Mouse (Mus musculus) forebrain, embryonic 11.5 days (tissue): ENCODE results near the gene Lrrfip2. TPM values are rescaled to one million over a fixed set of nuclear protein-coding genes. Genes with fewer than 3 reads are reported as not detected.

Source experiments
- ATAC-seq: fragments of 200-750 bp; cut with Nextera tagmentation; replicated peaks from 2 replicates; pipeline ENCODE4 v1.8.0; 2017; ENCODE audit warnings: moderate TSS enrichment; ENCODE audit not compliant: low FRiP score
- DNase-seq: peaks from one replicate; pipeline ENCODE4 v3.0.0-alpha.2; 2017; ENCODE audit warnings: low spot score
- H3K27ac ChIP-seq: fragments of 300-500 bp; sonication (generic); 2 replicates; pipeline ENCODE4 v1.5.1; 2014; ENCODE audit warnings: low read depth, low read length
- H3K27me3 ChIP-seq: fragments of 300-500 bp; sonication (generic); 2 replicates; pipeline ENCODE4 v1.6.1; 2014; ENCODE audit warnings: mild to moderate bottlenecking, low read length, mixed read lengths; ENCODE audit not compliant: control insufficient read depth, insufficient read depth
- H3K36me3 ChIP-seq: fragments of 300-500 bp; sonication (generic); 2 replicates; pipeline ENCODE4 v1.6.1; 2014; ENCODE audit warnings: mild to moderate bottlenecking, low read length, moderate library complexity, mixed read lengths; ENCODE audit not compliant: control insufficient read depth, insufficient read depth
- H3K4me1 ChIP-seq: fragments of 300-500 bp; sonication (generic); replicated peaks from 2 replicates; pipeline ENCODE4 v1.6.1; 2014; ENCODE audit warnings: low read length, mixed read lengths; ENCODE audit not compliant: control insufficient read depth, insufficient read depth
- H3K4me2 ChIP-seq: fragments of 300-500 bp; sonication (generic); 2 replicates; pipeline ENCODE4 v1.6.1; 2014; ENCODE audit warnings: low read depth, mild to moderate bottlenecking, low read length, moderate library complexity, mixed read lengths; ENCODE audit not compliant: severe bottlenecking
- H3K4me3 ChIP-seq: fragments of 300-500 bp; sonication (generic); 2 replicates; pipeline ENCODE4 v1.5.1; 2014; ENCODE audit warnings: low read depth, low read length
- H3K9ac ChIP-seq: fragments of 300-500 bp; sonication (generic); 2 replicates; pipeline ENCODE4 v1.6.1; 2014; ENCODE audit warnings: low read length
- H3K9me3 ChIP-seq: fragments of 300-500 bp; sonication (generic); 2 replicates; pipeline ENCODE4 v1.6.1; 2016; ENCODE audit warnings: low read length, mixed read lengths; ENCODE audit not compliant: control insufficient read depth
- WGBS: fragments of 180-500 bp; shearing (Covaris S2); extraction: QIAGEN DNeasy Blood & Tissue Kit; methylation state at CpG from one replicate; pipeline ENCODE4 v1.1.7; 2014; 5-methylcytosine and 5-hydroxymethylcytosine counted together
- polyA plus RNA-seq: library from polyadenylated mRNA; unstranded; fragments of >200 nt; fragmentation: Nextera tagmentation; extraction: Ambion mirVana; gene quantifications from 2 replicates; pipeline ENCODE4 v1.2.1, GENCODE M21; 2014

Gene Lrrfip2
- polyA plus RNA-seq, 1 experiment from 2014 or later: 44.3 TPM

DNA sequence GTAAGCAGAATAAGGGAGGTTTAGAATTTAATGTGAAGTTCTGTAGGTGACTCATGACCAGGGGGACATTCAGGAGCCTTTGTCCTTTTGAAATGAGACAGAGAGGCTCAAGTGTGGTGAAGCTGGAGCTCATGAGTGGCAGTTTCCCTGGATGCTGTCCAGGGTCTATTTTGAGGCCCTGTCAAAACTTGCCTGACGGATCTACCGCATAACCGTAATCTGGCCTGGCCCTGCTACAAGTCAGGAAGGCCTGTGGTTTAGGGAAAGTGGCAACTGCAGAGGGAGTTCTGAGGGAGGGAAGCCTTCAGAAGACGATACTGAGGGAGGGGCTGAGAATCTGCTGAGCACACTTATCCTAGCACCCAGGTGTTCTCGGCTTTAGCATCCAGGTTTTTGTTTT lies 5.1 kb downstream of the Lrrfip2 start:
- H3K9ac ChIP-seq: no peak overlapping the region
- no peak for ATAC-seq
- H3K36me3 ChIP-seq: no peaks in the 10 kb centered on the region
- DNase-seq: no peak
- H3K27ac ChIP-seq: no peak overlapping the region
- H3K27me3 ChIP-seq: no peaks in the 10 kb centered on the region
- no peaks in the 10 kb centered on the region for H3K9me3 ChIP-seq
- no peak overlapping the region for H3K4me3 ChIP-seq
- WGBS: 91% methylated on average over 5 of the region's 5 CpGs
- no peak overlapping the region for H3K4me2 ChIP-seq
- H3K4me1 ChIP-seq: 0 out of 2 replicates have a peak, but pooled peaks cover 6% of the 10 kb centered on the region

DNA sequence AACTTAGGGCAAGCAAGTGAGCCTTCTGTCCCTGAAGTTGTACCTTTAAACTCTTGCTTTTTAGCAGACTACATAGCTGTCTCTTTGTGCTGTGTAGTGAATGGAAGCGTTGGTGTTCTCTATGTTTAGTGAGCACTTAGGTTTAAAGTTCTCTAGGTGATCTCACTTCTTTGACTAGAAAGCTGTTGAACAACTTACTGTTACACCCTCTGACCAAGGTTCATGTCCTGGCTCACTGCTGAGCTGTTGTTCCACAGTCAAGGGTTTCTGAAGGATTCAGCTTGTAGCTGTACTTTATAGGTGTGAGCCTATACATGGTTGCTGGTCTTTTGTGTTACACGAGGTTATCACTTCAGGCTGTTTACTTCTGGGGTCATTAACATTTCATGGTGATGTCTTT lies 5.9 kb downstream of the Lrrfip2 start:
- H3K27ac ChIP-seq: no peak overlapping the region
- no peaks in the 10 kb centered on the region for H3K36me3 ChIP-seq
- no peak for ATAC-seq

DNA sequence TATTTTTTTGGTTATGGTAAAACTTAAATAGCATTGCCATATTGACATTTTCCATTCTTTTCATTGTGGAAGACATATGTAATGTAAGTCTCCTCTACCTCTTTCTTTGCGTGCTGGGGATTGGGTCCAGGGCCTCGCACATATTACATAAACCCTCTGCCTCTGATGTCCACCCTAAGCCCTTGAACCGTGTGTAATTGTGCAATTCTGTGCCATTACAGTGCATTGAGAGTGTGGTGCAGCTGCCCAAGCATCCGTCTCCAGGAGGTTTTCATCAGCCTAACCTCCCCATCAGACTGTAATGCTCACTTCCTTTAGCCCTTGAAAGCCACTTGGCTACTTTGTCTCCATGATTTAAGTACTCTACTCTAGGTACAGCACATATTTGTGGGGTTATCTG lies 7.0 kb downstream of the Lrrfip2 start:
- no peaks in the 10 kb centered on the region for H3K27me3 ChIP-seq
- H3K4me2 ChIP-seq: no peak overlapping the region
- DNase-seq (no peak), ATAC-seq (no peak)
- H3K36me3 ChIP-seq: no peaks in the 10 kb centered on the region
- no peaks in the 10 kb centered on the region for H3K4me1 ChIP-seq
- H3K9me3 ChIP-seq: no peaks in the 10 kb centered on the region
- no peak overlapping the region for H3K27ac ChIP-seq
- H3K4me3 ChIP-seq: no peak overlapping the region
- WGBS: 80% methylated on average over 4 of the region's 4 CpGs
- no peak overlapping the region for H3K9ac ChIP-seq

More for the DNA sequence above, 5.9 kb downstream of the Lrrfip2 start:
- Histone ChIP-seq H3K4me3 (no peak overlapping the region), H3K27me3 (no peaks in the 10 kb centered on the region), H3K9me3 (no peaks in the 10 kb centered on the region), H3K9ac (no peak overlapping the region), H3K4me2 (no peak overlapping the region), H3K4me1 (0 out of 2 replicates have a peak, but pooled peaks cover 4% of the 10 kb centered on the region)
- 71% methylated on average over 2 of the region's 2 CpGs for WGBS
- no peak for DNase-seq

DNA sequence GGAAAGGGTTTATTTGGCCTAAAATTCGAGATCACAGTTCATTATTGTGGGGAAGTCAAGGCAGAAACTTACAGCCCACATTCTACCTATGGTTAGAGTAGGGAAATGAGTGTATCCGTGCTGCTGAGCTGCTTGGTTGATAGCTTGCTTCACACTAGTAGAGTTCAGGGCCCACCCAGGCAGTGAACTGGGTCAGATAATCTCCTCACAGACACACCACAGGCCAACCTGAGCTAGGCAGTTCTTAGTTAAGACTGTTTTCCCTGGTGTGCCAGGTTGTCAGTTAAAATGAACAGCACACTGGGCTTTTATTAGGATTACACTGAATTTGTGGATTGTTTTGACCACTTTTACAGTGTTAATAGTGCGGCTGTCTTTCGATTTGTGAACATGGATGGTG lies 9.3 kb downstream of the Lrrfip2 start:
- H3K4me3 ChIP-seq: no peak overlapping the region
- WGBS: 80% methylated on average over 4 of the region's 4 CpGs
- no peak overlapping the region for H3K9ac ChIP-seq
- no peak overlapping the region for H3K27ac ChIP-seq
- DNase-seq (no peak), ATAC-seq (no peak)
- no peak overlapping the region for H3K4me2 ChIP-seq
- no peaks in the 10 kb centered on the region for H3K36me3 ChIP-seq
- H3K27me3 ChIP-seq: no peaks in the 10 kb centered on the region
- no peaks in the 10 kb centered on the region for H3K4me1 ChIP-seq
- H3K9me3 ChIP-seq: no peaks in the 10 kb centered on the region

DNA sequence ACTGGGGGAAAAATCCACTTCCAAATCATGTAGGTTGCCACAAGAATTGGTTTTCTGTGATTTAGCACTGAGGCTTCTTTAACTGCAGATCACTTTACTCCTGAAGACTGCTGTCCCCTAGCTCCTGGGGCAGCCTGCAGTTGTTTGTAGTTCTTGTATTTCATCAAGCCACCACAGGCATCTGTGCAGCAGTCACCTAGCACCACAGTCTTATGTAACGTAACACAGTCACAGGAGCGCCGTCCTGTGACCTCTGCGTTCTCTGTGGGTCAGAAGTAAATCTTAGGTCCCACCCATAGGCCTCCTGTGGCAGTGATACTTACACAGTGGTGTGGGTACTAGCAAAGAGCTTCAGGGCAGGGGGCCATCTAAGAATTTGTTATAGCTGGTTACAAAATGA lies 10.4 kb downstream of the Lrrfip2 start:
- ATAC-seq (no peak), DNase-seq (no peak)
- Histone ChIP-seq H3K27me3 (no peaks in the 10 kb centered on the region), H3K9me3 (no peaks in the 10 kb centered on the region), H3K4me3 (no peak overlapping the region), H3K36me3 (no peaks in the 10 kb centered on the region), H3K4me1 (no peaks in the 10 kb centered on the region), H3K9ac (no peak overlapping the region), H3K27ac (no peak overlapping the region), H3K4me2 (no peak overlapping the region)
- WGBS: 74% methylated on average over 4 of the region's 4 CpGs

DNA sequence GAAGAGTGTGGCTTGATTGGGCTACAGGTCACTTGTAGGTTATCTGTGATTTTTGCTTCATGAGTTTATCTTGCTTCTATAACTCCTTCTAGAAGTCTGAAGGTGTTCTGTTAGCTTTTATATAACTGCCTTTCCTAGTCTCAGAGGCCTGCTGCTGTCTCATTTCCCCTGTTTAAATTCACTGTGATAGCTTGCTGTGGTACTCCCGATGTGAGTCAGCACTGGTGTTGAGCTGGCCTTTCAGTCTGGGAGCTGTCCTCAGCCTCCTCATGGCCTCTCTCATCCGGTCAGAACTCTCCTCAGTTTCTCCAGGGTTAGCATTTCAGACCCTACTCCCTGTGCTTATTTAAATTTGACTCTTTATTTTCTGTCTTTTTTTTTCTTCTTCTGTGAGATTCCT lies 12.7 kb downstream of the Lrrfip2 start:
- Histone ChIP-seq H3K27me3 (no peaks in the 10 kb centered on the region), H3K9me3 (no peaks in the 10 kb centered on the region), H3K9ac (no peak overlapping the region), H3K4me1 (no peaks in the 10 kb centered on the region), H3K4me2 (no peak overlapping the region), H3K27ac (no peak overlapping the region), H3K36me3 (no peaks in the 10 kb centered on the region), H3K4me3 (no peak overlapping the region)
- no peak for ATAC-seq
- no peak for DNase-seq
- 93% methylated on average over 2 of the region's 2 CpGs for WGBS

DNA sequence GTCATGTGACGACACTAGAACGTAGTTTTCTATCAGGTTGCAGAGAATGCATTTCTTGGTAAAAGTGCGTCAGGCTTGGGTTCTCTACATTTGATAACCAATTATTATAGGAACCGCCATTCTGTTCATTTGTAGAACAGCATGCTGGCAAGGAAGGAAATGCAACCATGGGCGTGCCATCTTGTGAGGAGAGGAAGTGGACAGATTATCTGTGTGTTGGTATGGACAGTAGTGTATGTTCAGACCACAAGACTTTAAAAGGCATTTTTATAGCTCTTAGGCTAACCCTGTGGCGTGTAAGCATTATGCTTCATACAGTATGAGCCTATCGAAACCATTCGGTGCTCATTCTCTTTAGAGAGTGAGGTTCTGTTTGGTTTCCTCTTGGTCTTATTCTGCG lies 20.8 kb downstream of the Lrrfip2 start:
- Histone ChIP-seq H3K27me3 (no peaks in the 10 kb centered on the region), H3K9me3 (no peaks in the 10 kb centered on the region), H3K9ac (no peak overlapping the region), H3K27ac (no peak overlapping the region), H3K4me3 (no peak overlapping the region), H3K4me1 (no peaks in the 10 kb centered on the region), H3K36me3 (no peaks in the 10 kb centered on the region), H3K4me2 (no peak overlapping the region)
- ATAC-seq: no peak
- WGBS: 94% methylated on average over 9 of the region's 9 CpGs
- no peak for DNase-seq

DNA sequence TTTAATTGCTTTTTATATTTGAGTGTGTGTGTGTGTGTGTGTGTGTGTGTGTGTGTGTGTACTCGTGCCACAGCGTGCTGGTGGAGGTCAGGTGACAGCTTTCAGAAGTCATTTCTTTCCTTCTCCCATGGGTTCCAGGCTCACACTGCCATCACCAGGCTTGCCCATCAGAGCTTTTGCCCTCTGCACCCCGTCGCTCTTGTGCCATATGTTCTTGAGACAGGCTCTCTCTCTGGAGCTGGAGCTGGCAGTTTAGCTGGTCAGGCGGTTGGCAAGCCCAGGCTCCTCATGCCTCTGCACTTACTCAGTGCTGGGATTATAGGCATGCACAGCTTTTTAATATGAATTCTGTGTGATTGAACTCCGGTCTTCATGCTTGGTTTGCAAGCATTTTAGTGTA lies 25.3 kb downstream of the Lrrfip2 start:
- Histone ChIP-seq H3K4me2 (no peak overlapping the region), H3K36me3 (no peaks in the 10 kb centered on the region), H3K27ac (no peak overlapping the region), H3K4me3 (no peak overlapping the region), H3K9ac (no peak overlapping the region), H3K4me1 (no peaks in the 10 kb centered on the region), H3K27me3 (no peaks in the 10 kb centered on the region), H3K9me3 (no peaks in the 10 kb centered on the region)
- no peak for ATAC-seq
- 97% methylated on average over 6 of the region's 6 CpGs for WGBS
- no peak for DNase-seq

DNA sequence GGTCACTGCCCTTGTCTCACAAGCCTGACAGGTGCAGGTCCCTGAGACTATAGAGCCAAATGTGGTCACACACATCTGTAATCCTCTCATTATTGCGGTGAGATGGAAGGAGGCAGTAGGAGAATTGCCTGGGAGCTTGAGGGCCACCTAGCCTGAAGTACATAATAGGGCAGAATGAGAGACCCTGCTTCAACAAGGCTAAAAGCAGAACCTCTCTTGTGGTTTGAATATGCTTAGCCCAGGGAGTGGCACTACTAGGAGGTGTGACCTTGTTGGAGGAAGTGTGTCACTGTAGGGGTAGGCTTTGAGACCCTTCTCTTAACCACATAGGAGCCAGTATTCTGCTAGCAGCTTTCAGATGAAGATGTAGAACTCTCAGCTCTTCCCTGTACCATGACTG lies 26.0 kb downstream of the Lrrfip2 start:
- Histone ChIP-seq H3K27ac (no peak overlapping the region), H3K36me3 (no peaks in the 10 kb centered on the region), H3K4me3 (no peak overlapping the region), H3K9me3 (no peaks in the 10 kb centered on the region), H3K4me1 (no peaks in the 10 kb centered on the region), H3K4me2 (no peak overlapping the region), H3K27me3 (no peaks in the 10 kb centered on the region), H3K9ac (no peak overlapping the region)
- ATAC-seq (no peak), DNase-seq (no peak)
- 100% methylated on average over 1 of the region's 1 CpGs for WGBS
